Mouse (Mus musculus): Measurements from ENCODE around the gene Bcas3.

The Bcas3 gene

DNA sequence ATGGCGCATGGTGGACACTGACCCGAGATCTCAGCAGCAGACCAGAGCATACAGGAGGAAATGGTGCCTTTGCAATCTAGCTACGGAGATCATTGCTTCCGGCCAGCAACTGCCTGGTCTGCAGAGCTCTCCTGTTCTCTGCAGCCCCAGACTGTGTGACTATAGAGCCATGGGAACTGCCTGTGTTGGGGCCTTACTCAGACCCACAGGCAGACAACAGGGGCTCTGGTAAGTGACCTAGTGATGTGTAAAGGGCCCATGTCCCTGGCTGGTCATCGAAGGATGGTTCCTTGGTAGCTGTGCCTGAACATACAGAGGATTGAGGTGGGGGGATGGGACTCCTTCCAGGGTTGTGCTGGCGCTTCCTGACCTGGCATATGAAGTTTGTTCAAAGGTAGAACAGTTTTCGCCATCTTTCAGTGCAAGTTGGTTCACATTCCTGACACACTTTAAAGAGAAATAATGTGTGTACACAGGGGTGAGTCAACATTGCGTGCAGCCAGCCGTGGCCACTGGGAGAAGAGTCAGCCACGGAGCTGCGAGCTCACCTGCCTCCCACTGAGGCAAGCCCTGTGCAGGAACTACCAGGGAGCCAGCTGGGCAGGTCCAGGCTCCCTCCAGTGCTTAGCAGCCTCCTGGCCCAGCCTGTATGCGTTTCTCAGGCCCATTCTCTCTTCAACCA lies 439.7 kb downstream of the Bcas3 start:
- no peak for DNase-seq (ENCODE audit: low spot score in 2 of 2)

DNA sequence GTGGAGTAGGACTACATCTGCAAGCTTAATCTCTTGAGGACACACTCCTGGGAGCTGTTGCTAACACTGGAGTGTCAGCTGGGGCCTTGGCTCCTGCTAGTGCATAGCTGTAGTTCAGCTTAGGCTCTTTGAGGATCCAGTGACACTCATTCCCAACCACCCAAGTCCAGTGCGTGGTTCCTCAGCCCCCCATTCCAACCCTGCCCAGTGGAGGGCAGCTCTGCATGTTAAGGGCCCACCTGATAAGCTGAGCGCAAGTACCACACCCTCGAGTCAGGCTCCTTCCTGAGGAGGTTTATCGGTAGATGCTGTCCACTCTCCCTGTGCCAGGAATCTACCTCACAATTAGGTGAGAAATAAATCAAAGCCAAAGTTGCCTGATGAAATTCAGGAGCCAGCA lies 446.5 kb downstream of the Bcas3 start:
- no peak for DNase-seq (ENCODE audit: low spot score in 2 of 2)

DNA sequence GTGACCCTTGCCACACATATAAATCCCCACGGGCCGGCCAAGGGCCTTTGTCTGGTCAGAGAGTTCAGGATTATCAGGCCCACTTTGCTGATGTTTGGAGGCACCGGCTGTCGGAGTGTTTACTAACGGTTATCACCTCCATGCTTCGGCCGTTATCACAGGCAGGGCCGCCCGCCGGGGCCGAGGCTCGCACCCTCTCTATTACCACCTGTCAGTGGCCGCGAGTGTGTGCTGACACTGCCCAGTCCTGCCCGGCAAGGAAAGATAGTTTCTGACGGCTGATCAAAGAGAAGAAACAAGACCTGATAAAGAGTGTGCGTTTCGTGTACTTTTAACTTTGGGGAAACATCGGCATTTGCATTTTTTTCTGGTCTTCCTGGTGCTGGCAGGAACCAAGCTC lies 446.9 kb downstream of the Bcas3 start:
- peak; percentile 34 to 70 for DNase-seq (ENCODE audit: low spot score in 2 of 2)

DNA sequence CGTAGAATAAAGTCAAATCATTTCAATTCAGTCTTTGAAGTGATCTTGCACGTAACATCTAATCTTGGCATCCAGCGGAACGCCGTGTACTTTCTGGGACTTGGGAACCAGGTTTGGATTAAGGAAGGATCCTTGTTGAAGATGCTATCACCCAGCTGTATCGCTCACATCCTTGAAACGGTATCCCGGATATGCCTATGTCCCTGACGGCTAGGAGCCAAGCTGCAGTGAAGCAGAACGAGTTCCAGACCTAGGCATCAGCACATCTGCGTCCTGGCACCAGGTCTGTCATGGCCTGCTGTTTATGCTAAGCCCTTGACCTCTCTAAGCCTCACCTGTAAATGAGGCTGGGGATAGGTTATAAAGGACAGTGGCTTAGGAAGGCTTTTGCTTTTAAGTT lies 447.4 kb downstream of the Bcas3 start:
- DNase-seq (ENCODE audit: low spot score in 2 of 2) = no peak

DNA sequence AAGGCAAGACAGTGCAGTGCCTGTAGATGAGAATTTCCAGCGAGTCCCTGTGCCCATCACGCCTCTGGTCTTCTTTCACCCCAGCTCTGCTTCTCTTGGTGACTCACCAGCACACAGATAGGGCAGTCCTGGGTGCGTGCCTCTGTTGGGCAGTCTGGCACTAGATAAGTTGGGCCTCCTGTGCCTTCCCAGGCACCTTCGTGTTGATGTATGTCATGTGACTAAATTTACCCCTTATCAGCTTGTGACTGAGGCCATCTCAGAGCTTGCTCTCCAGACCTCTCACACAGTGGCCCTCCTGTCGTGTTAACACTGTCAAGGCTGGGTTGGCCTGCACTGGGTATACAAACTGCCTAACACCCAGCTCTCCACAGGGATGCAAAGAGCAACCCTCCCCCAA lies 451.1 kb downstream of the Bcas3 start:
- peak; percentile 73 to 74 for DNase-seq (ENCODE audit: low spot score in 2 of 2)

DNA sequence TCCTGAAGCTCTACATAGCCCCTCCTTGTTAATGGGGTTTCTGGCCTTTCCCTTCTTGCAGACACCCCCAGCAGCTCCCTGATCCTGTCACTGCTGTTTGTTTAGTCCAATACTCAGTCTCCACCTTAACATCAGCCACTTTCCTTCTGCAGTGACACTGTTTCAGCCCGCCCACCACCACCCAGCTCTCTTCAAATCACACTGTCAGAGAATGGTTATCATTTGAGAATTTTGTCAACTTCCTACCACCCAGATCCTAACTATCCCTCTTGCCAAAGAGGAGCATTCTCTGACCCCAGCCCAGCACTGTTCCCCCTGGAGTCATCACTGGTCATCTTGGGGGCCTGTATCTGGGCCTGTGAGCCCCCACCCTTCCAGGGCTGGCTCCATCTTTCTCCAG lies 452.8 kb downstream of the Bcas3 start:
- DNase-seq (ENCODE audit: low spot score in 2 of 2) = no peak

DNA sequence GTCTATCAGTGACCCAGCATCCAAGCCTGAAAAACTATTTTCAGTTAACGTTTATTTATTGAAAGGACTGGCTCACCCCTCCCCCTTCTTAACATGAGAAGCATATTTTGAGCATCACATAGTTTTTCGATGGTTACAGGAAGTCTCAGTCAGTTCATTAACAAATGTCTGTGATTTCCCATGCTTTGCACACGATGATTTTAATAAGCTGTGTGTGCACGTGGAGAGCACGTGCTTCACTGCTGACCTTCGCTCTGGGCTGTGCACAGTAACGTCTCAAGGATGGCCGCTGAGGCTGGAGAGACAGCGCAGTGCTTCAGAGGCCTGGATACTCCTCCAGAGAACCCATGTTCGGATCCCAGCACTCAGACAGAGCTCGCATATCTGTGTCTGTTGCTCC lies 454.4 kb downstream of the Bcas3 start:
- no peak for DNase-seq (ENCODE audit: low spot score in 2 of 2)

DNA sequence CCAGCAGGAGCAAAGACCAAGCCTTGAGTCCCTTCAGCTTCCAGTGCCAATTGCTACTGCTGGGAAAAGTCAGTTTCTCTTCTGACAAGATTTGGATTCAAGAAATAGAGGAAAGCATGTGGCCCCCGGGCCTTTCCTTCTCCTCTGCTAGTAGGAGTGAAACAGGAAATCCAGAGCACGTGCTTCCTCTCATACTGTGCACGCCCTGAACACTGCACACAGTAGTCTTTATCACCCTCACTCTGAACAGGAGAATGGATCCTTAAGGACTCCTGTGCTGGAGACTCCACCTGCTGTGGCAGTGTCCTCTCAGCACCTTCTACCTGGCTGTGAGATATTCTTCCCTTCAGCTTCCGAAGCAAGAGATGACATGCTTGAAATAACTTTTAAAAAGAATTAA lies 458.3 kb downstream of the Bcas3 start:
- DNase-seq (ENCODE audit: low spot score in 2 of 2) = no peak

DNA sequence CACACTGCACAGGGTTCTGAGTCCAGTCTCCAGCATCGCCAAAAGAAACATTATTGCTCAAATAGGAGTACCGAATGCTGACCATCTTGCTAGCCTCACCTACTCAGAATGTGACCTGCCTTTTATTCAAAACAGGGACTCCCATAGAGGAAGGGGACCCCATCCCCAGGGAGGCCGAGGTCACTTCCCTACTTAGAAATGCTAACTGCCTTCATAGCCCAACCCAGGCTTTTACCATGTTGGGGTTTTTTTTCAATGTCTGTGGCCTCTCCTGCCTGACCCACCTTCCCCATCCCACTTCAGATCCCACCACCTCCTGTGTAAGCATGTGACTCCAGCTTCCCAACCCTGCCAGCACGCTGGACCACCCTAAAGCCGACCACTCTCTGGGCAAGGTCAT lies 458.7 kb downstream of the Bcas3 start:
- DNase-seq (ENCODE audit: low spot score in 2 of 2) = no peak

DNA sequence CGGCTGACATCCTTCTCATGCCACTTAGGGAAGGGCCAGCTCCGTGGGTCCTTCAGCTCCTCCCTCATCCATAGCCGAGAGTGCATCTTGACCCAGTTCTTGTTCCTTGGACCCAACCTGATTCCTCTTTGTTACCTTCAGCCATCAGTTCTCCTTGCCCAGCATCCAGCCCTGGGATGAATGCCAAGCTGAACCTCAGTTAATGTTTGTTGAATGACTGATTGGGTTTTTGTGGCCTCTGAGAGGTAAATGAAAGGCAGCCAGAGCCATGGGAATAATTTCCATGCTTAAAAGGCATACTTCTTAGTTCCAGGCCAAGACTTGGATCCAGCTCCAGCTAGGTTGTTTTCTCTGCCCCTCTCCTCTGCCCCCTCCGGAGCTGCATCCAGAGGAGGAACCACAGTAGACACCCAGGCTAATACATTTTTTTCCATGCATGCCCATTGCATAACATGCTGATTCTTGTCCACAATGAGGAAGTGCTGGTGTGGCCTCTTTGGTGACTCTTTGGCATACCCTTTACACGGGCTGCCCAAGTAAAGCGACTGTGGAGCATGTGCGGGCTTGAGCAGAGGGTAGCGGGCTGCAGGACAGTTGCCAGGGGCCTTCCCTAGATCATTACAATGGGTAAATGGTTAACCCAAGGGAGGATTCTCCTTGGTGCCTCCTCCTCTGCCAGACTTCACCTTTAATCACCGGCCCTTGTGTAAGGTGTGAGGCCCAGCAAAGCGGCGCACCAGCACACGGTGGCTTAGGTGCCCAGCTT lies 459.4 kb downstream of the Bcas3 start:
- no peak for DNase-seq (ENCODE audit: low spot score in 2 of 2)

DNA sequence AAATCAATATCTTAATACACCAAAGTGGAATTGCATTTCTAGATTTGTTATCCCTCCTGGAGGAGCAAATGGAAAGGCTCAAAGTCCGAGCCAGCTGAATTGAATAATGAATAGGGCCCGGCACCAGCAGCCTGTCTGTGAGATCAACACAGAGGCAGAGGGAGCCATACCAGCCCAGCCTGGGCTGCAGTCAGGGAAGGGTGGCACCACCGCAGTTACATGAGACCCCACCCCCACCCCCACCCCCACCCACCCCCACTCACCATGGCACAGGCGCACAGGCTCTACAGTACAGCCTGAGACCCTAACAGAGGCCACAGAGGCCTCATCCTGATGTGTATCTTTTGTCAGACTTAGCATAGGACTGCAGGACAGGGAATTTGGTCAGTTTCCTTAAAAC lies 461.7 kb downstream of the Bcas3 start:
- DNase-seq (ENCODE audit: low spot score in 2 of 2) = no peak

DNA sequence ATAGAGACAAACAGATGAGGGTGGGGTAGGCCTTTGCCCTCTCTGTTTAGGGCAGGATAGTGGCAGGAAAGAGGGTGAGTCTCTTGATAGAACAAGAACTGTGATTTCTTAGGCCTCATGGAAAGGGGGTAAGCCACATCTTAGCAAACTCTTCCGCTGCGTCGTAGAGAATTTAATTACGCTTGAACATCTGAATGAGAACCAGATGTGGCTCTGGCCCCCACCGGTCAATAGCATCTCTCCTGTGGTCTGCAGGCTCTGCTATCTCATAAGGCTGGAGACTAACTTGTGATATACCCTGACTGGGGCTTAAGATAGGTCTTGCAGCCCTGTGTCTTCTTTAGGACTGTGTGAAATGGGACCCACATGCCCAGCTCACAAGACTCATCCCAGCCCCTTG lies 463.5 kb downstream of the Bcas3 start:
- no peak for DNase-seq (ENCODE audit: low spot score in 2 of 2)

DNA sequence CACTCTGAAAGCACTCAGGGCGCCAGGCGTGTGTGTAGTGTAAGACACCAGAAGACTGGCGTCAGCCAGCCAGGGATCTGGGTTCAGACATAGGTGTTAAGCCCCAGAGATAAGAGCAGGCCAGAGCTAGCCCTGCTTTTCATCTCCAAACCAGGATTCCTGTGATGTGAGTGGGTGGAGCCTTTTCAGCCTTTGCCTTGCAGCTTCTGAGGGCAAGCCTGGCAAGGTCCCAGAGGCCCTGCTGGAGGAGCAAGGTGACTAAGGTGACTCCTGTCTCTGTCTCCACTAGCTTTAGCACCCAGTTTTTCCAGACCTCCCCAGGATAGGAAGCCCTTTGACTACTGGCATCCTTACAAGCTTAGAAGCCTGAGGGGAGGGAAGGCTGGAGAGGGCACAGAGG lies 465.4 kb downstream of the Bcas3 start:
- DNase-seq (ENCODE audit: low spot score in 2 of 2) = no peak

DNA sequence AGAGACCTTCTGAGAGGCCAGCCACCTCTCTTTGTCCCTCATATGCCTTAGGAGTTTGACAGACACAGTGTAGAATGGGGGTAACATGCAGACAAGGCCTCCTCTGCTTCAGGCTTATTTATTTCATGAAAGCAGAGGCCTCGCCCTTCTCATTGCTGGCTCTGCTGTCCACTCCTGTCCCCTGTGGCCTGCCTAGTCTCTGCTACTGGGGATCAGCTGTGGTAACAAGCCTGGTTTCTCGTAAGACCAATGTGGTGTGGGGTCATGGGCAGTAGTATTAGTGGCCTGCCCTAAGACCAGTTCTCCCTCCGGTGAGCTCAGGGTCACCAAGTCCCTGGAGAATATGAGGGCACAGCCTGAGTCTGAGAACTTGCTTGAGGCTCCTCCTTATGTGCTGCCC lies 468.0 kb downstream of the Bcas3 start:
- DNase-seq (ENCODE audit: low spot score in 2 of 2) = no peak

DNA sequence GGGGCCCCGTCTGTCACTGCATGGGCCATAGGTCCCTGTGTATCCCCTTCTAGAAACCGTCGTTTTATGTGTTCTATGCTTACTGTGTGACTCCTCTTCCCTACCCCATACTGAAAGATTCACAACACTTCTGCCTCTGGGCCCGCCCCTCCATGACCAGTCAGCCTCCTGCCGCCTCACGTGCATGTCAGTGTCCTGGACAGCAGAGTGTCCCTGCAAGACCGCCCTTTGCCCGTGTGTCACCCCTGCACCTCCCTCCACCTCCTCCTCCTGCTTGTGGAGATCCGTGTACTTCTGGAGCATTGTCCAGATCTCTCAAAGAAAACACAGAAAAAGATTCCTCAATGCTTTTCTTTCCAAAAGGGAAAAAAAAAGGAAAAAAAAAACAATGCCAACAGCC lies 468.7 kb downstream of the Bcas3 start:
- no peak for DNase-seq (ENCODE audit: low spot score in 2 of 2)

DNA sequence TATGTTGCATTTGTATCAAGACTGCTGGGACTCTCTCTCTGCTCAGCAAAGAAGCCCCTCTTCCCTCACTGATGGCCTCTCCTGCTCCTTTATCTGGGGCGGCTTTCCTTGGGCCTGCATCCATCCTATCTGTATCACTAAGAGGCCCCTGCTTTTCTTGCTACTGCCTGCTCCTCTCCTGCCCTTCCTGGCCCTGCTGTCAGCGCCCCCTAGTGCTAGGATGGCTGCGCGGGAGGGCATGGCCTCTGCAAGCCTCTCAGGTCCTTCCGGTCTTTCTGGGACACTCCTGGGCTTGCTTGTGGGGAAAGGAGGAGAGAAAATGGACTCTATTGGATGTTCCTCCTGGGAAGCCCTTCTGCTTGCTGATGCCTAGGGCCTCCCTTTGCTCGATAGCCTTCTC lies 470.2 kb downstream of the Bcas3 start:
- DNase-seq (ENCODE audit: low spot score in 2 of 2) = peak; percentile 86 to 96

DNA sequence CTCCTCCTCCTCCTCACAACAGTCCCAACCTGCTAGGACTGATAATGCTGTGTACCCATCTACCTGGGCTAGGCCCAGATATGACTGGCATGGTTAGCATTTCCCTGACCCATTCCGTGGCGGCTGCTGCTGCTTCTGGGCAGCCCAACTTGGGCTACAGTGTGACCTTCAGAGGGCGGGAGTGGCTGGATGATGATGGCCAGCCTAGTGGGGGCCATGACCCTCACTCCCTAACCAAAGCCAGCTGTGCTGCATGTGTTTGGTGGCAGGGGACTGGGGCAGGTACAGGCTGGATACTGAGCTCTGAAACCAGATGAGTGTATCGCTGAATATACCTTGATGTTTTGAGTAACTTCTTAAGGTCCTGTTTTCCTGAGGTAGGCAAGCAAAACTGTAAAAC lies 470.8 kb downstream of the Bcas3 start:
- DNase-seq (ENCODE audit: low spot score in 2 of 2) = no peak

DNA sequence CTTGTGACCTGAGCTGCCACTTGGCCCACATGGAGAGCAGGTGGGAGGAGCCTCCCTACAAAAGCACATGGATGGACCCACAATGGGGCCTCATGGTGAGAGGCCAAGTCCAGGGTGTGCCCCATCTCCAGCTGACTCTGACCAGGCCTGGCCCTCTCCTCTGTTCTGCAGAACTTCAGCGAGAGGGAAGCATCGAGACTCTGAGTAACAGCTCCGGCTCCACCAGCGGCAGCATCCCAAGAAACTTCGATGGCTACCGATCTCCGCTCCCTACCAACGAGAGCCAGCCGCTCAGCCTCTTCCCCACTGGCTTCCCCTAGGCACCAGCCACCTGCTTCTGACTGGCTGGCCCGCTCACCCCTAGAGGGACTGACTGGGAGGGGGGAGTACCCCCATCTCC lies 472.1 kb downstream of the Bcas3 start:
- DNase-seq (ENCODE audit: low spot score in 2 of 2) = no peak

DNA sequence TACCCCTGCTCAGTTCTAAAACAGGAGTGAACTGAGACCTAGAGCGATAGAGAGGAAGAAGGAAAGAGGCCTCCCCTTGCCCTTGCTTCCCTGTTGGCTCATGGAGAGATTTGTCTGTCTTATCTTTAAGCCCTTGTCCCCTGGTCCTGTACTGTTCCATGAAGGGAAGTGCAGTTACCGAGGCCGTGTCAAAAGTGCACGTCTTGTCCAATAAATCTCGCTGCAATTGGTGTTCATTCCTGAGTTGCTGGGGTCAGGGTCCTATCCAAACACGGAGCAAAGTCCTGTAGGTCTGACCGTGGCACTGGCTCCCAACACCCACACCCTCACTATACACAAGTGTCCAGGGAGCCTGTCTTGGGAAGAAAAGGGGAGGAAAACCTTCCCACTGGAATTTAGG lies 472.9 kb downstream of the Bcas3 start:
- DNase-seq (ENCODE audit: low spot score in 2 of 2) = no peak

DNA sequence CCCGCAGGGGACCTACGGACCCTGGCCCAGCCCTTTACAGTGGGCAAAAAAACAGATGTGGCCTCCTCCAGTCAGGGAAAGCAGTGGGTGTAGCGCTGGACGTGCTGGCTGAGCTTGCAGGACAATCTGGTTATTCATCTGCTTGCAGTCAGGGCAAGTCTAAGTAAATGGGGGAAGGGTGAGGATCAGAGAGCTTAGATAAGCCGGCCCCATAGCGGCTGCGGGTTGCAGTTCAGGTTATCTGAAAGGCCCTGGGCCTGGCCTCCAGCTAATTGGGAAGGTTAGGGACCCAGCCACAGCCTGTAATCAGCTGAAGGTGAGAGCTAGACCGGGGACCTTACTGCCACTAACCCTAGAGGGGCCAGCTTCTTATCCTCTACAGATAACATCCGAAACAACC lies 474.4 kb downstream of the Bcas3 start:
- DNase-seq (ENCODE audit: low spot score in 2 of 2) = no peak

DNA sequence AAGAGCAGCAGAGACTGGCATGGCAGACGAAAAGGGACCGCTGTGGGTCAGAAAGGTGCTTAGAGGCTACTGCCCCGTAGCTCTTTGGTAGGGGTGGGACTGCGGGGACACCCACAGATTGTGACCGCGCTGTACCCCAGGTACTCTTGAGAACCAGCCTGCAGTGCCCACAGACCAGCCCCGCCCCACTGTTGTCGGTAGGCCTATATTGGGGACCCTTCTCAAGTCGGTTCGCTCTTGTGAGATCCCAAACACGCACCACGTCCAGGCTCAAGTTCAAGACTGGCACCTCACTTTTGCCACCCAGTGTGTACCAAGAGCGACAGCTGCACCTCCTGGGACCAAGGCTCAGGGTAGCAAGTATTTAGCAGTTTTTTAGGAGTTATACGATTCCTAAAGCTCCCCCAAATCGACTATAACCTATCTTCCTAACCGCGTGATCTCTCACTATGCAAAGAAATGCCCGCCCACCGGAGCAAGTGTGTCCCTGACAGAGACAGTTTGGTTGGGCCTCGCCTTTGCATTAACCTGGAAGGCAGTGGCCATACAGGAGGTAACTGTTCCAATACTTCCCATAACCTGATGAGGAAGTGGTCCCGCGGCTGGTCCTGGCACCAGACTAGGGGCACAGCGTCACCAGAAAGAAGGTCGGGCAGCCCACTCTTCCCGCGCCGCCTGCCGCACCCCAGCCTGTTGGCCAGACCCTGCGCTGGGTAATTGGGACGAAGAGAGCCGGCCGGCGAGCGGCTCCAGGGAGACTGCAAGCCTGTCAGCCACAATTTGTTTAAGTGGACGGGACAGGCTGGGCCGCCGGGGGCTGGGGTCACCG lies 475.9 kb downstream of the Bcas3 start:
- no peak for DNase-seq (ENCODE audit: low spot score in 2 of 2)

DNA sequence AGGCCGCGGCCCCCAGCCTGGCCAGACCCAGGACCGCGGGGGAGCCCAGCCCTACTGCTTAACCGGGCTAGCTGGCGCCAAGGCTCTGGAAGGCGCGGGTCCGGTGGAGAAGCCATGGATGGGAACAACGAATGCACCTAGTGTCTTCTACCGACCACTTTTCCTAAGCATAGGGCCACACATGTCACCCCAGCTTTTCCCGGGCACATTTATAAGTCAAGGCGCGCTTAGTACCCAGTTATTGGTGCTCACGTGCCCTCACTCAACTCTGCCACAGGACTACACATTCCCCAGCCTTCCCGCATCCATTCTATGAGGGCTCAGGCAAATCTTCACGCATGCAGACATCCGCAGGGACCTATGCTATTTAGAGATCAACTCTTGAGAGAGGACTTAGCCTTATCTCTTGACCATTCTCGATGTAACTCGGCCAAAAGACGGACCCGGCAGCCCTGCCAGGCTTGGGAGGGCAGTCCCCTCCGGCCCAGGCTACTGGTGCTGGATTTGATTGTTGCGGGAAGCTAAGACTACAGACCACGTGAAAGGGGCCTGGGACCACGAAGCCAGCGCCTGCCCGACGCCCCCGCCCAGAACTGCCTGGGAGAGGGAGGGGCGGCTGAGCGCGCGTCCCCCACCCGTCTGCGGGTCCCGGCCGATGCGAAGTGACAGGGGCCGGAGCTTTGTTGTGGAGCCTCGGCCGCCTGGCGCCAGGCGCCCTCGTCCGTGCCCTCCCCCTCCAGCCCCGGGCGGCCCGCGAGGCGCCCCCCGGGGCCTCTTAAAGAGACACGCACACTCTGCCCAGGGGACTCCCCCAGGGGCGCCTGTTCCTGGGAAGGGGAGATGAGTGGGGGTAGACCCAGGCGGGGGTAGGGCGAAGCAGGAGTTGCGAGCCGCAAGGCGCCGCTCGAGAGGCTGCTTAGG lies 476.8 kb downstream of the Bcas3 start:
- DNase-seq (ENCODE audit: low spot score in 2 of 2) = no peak
